ENCODE assay signal across 8 mouse cellular contexts in genomic region chr9:75303701-75304261, GRCm38 (mm10). TPM values are rescaled to one million over a fixed set of nuclear protein-coding genes. Genes with fewer than 3 reads are reported as not detected.
A peak's percentile ranks its signal among the peaks of the same experiment; 100 is the strongest.
DNase-seq lines count a peak whose midpoint lies in the region; ATAC-seq lines count a peak whose summit lies in the region.
"Had no signal": no experiment of that assay in that cellular context is flagged by ENCODE, and none has a peak within 500 bp of the region (broad histone marks: within the 10 kb centered on the region; RNA-seq: fewer than 3 reads in every experiment).

No protein-coding gene starts in this region.

- H3K27me3 ChIP-seq in hindbrain, embryonic 16.5 days (replicated peaks; ENCODE audit: control insufficient read depth, insufficient read depth, low read length) = no peaks in the 10 kb centered on the region
- no peaks in the 10 kb centered on the region for H3K27me3 ChIP-seq in neural tube, embryonic 14.5 days (ENCODE audit: control insufficient read depth, insufficient read depth, low read length)

- no peaks in the 10 kb centered on the region for H3K4me1 ChIP-seq in hindbrain, embryonic 16.5 days (ENCODE audit: control insufficient read depth, insufficient read depth, low read depth, low read length)
- no peaks in the 10 kb centered on the region for H3K4me1 ChIP-seq in neural tube, embryonic 14.5 days (ENCODE audit: control insufficient read depth, insufficient read depth, low read length)

- no peaks in the 10 kb centered on the region for H3K9me3 ChIP-seq in hindbrain, embryonic 16.5 days (ENCODE audit: control insufficient read depth, low read length)
- H3K9me3 ChIP-seq in neural tube, embryonic 14.5 days (ENCODE audit: control insufficient read depth, low read length) = no peaks in the 10 kb centered on the region

- H3K36me3 ChIP-seq in hindbrain, embryonic 16.5 days (ENCODE audit: control insufficient read depth, insufficient read depth, low read length) = no peaks in the 10 kb centered on the region
- no peaks in the 10 kb centered on the region for H3K36me3 ChIP-seq in neural tube, embryonic 14.5 days (ENCODE audit: control insufficient read depth, insufficient read depth, low read length)

- no peak overlapping the region for H3K9ac ChIP-seq in hindbrain, embryonic 16.5 days (ENCODE audit: low read depth, low read length)
- no peak overlapping the region for H3K9ac ChIP-seq in neural tube, embryonic 14.5 days (replicated peaks; ENCODE audit: low read depth, low read length)

- H3K27ac ChIP-seq in hindbrain, embryonic 16.5 days (ENCODE audit: low read depth, low read length) = no peak overlapping the region
- H3K27ac ChIP-seq in neural tube, embryonic 14.5 days (ENCODE audit: low read depth, low read length) = no peak overlapping the region

- H3K4me3 ChIP-seq in hindbrain, embryonic 16.5 days (ENCODE audit: low read length) = no peak overlapping the region
- no peak overlapping the region for H3K4me3 ChIP-seq in neural tube, embryonic 14.5 days (ENCODE audit: low read depth, low read length)

- ATAC-seq in hindbrain, embryonic 16.5 days = 0 out of 2 replicates have a peak, but pooled peaks have one; percentile 22
- no peak for ATAC-seq in neural tube, embryonic 14.5 days (ENCODE audit: low read depth)

- 28% methylated on average over 16 of the region's 16 CpGs for WGBS in hindbrain, embryonic 16.5 days
- WGBS in neural tube, embryonic 14.5 days = 37% methylated on average over 16 of the region's 16 CpGs

- DNase-seq in lung, postnatal 10 days = peak; percentile 19
- DNase-seq in lung, postnatal 14 days = no peak
- peak; percentile 56 to 57 for DNase-seq in cerebellum, postnatal 14 days
- no peak for DNase-seq in right cerebral cortex, postnatal 10 days (ENCODE audit: low spot score in 2 of 2)
- DNase-seq in ovary, postnatal 10 days (ENCODE audit: low spot score) = no peak
- DNase-seq: adrenal gland, adult 8-10 months had no signal

- peak overlapping the region; percentile 29; the same call in 1 of the 2 replicates for H3K4me2 ChIP-seq in hindbrain, embryonic 16.5 days (ENCODE audit: low read length)
- 0 out of 2 replicates have a peak overlapping the region, but pooled peaks have one; percentile 12 for H3K4me2 ChIP-seq in neural tube, embryonic 14.5 days (ENCODE audit: low read depth, low read length)

RNA-seq across cellular contexts. Expression of gene Gnb5, which starts 2.3 kb away (rescaled TPM):
- 89.1 and 97.7 TPM in 2 replicates for polyA plus RNA-seq in hindbrain, embryonic 16.5 days (2015; fragmentation: Nextera tagmentation; extraction: Ambion mirVana)
- polyA plus RNA-seq in neural tube, embryonic 14.5 days (2014; fragmentation: Nextera tagmentation; extraction: Ambion mirVana) = 103 and 113 TPM in 2 replicates

RNA-seq across cellular contexts. Expression of gene Bcl2l10, which starts 43.8 kb away (rescaled TPM):
- polyA plus RNA-seq in hindbrain, embryonic 16.5 days (2015; fragmentation: Nextera tagmentation; extraction: Ambion mirVana) = not detected in 2 replicates
- not detected in 2 replicates for polyA plus RNA-seq in neural tube, embryonic 14.5 days (2014; fragmentation: Nextera tagmentation; extraction: Ambion mirVana)

Comparison
In these comparisons a context has a peak if more than half of its experiments do, and no peak if none do; other contexts are left out.
1. DNase-seq: peak in lung, postnatal 10 days (single experiment) and cerebellum, postnatal 14 days (2 of 2); none in lung, postnatal 14 days (single experiment), right cerebral cortex, postnatal 10 days (0 of 2) and ovary, postnatal 10 days (single experiment).